Mouse (Mus musculus) embryonic facial prominence, embryonic 15.5 days (tissue): Measurements from ENCODE around the gene Gm10944. TPM values are rescaled to one million over a fixed set of nuclear protein-coding genes. Genes with fewer than 3 reads are reported as not detected.

ENCODE experiments used
- ATAC-seq: fragments of 200-750 bp; cut with Nextera tagmentation; 2 replicates; pipeline ENCODE4 v1.8.0; 2017; ENCODE audit warnings: low read depth, moderate TSS enrichment; ENCODE audit not compliant: insufficient number of reproducible peaks, low FRiP score, low TSS enrichment
- H3K27ac ChIP-seq: fragments of 300-500 bp; sonication (generic); replicated peaks from 2 replicates; pipeline ENCODE4 v1.5.1; 2015; ENCODE audit warnings: mild to moderate bottlenecking, inconsistent platforms
- H3K27me3 ChIP-seq: fragments of 300-500 bp; sonication (generic); 2 replicates; pipeline ENCODE4 v1.6.1; 2015; ENCODE audit warnings: inconsistent platforms
- H3K36me3 ChIP-seq: fragments of 300-500 bp; sonication (generic); 2 replicates; pipeline ENCODE4 v1.6.1; 2015; ENCODE audit warnings: mild to moderate bottlenecking, inconsistent platforms
- H3K4me1 ChIP-seq: fragments of 300-500 bp; sonication (generic); 2 replicates; pipeline ENCODE4 v1.6.1; 2015; ENCODE audit warnings: inconsistent platforms
- H3K4me2 ChIP-seq: fragments of 300-500 bp; sonication (generic); replicated peaks from 2 replicates; pipeline ENCODE4 v1.6.1; 2015; ENCODE audit warnings: mild to moderate bottlenecking, inconsistent platforms
- H3K4me3 ChIP-seq: fragments of 300-500 bp; sonication (generic); replicated peaks from 2 replicates; pipeline ENCODE4 v1.5.1; 2015; ENCODE audit warnings: mild to moderate bottlenecking, inconsistent platforms
- H3K9ac ChIP-seq: fragments of 300-500 bp; sonication (generic); 2 replicates; pipeline ENCODE4 v1.6.1; 2015; ENCODE audit warnings: inconsistent platforms
- H3K9me3 ChIP-seq: fragments of 300-500 bp; sonication (generic); replicated peaks from 2 replicates; pipeline ENCODE4 v1.6.1; 2016; ENCODE audit warnings: inconsistent platforms
- WGBS: fragments of 180-500 bp; shearing (Covaris S2); methylation state at CpG from one replicate; pipeline ENCODE4 v1.1.7; 2015; 5-methylcytosine and 5-hydroxymethylcytosine counted together
- polyA plus RNA-seq: library from polyadenylated mRNA; unstranded; fragments of >200 nt; fragmentation: Nextera tagmentation; extraction: Ambion mirVana; gene quantifications from 2 replicates; pipeline ENCODE4 v1.2.1, GENCODE M21; 2015

Gene Gm10944
- not detected in 2 replicates for polyA plus RNA-seq

DNA sequence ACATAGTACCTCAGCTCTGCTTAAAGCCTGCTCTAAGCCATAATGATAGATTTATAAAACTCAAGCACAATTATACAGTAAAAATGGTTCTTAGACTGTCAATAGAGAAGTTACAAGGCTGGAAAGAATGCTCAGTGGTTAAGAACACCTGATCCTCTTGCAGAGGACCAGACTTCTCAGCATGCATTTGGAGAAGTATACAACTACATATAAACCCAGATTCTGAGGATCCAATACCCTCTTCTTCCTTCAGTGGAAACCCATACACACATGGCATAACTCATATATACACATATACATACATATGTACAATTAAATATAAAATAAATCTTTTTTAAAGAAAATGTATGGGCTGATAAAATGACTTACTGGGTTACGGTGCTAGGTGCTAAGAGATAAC lies at the start of gene Gm10944:
TSS of gene Gm10944 (plus strand) at position 301 of the 400 bp plus-strand sequence.
- no peak within 1 kb of the TSS for H3K9ac ChIP-seq
- H3K4me2 ChIP-seq, result no peak within 1 kb of the TSS
- 95% methylated on average over 1 of the region's 1 CpGs for WGBS
- H3K27me3 ChIP-seq, result no peaks in the 10 kb centered on the region
- H3K27ac ChIP-seq, result no peak within 1 kb of the TSS
- no peaks in the 10 kb centered on the region for H3K36me3 ChIP-seq
- ATAC-seq, result no peak
- H3K4me1 ChIP-seq, result no peaks in the 10 kb centered on the region
- no peaks in the 10 kb centered on the region for H3K9me3 ChIP-seq
- H3K4me3 ChIP-seq, result no peak within 1 kb of the TSS

DNA sequence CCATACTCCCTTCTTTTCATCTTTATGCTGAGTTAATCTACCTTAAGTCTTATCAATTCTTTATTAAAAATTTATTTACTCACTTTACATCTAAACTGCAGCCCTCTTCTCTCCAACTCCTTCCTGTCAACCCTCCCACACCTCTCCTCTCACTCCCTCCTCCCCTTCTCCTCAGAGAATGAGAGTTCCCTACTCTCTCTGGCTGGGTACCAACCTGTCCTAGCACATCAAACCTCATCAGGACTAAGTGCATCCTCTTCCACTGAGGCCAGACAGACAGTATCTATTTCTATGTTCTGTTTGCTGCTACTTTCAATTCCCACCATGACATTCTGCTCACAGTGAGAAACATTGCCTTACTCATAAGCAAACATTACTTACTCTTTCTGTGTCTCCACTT lies 25.2 kb upstream of the Gm10944 start:
- H3K4me2 ChIP-seq, result no peak overlapping the region
- H3K27ac ChIP-seq, result no peak overlapping the region
- no peak for ATAC-seq
- H3K9ac ChIP-seq, result no peak overlapping the region
- H3K9me3 ChIP-seq, result no peaks in the 10 kb centered on the region
- H3K36me3 ChIP-seq, result no peaks in the 10 kb centered on the region
- no peaks in the 10 kb centered on the region for H3K27me3 ChIP-seq
- no peaks in the 10 kb centered on the region for H3K4me1 ChIP-seq
- H3K4me3 ChIP-seq, result no peak overlapping the region

DNA sequence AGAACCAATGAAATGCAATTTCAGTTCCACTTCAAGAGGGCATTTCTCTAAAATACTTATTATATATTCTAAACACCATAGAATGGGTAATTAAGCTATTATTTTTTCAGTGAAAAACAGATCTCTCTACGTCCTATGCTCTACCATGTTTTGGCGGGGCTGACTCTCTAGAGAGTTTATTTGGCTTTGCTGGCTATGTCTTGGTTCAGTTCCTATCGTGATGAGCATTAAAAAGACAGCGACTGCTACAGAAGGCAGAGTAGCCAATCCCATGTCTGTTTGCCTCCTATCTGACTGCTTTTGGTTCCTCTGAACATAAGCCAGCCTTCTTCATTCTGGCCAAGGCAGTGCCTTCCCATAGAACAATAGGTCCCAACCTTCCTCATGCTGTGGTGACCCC lies 24.5 kb upstream of the Gm10944 start:
- no peak overlapping the region for H3K4me2 ChIP-seq
- no peak overlapping the region for H3K9ac ChIP-seq
- H3K4me3 ChIP-seq, result no peak overlapping the region
- H3K36me3 ChIP-seq, result no peaks in the 10 kb centered on the region
- no peak for ATAC-seq
- no peak overlapping the region for H3K27ac ChIP-seq
- H3K4me1 ChIP-seq, result no peaks in the 10 kb centered on the region
- no peaks in the 10 kb centered on the region for H3K9me3 ChIP-seq
- H3K27me3 ChIP-seq, result no peaks in the 10 kb centered on the region
- WGBS, result 74% methylated on average over 4 of the region's 4 CpGs

DNA sequence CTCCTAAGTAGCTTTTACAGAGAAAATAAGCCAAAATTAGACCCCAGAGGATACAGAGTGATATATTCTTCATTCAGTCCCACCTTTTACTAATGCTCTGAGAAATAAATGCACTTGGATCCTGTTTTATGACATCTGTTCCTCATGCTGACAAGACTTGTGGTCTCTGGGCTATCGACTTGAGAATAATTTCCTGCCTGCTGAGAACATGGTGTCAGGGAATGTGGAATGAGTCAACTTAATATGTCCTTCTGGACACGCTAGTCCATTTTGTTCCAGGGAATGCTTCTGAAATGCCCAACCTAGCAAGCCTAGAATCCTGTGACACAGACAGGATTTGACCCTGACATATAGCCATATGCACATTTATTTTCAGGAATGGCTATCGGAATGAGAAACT lies 22.0 kb upstream of the Gm10944 start:
- H3K4me1 ChIP-seq, result no peaks in the 10 kb centered on the region
- 78% methylated on average over 3 of the region's 3 CpGs for WGBS
- no peaks in the 10 kb centered on the region for H3K9me3 ChIP-seq
- no peak for ATAC-seq
- no peak overlapping the region for H3K9ac ChIP-seq
- H3K4me3 ChIP-seq, result no peak overlapping the region
- no peak overlapping the region for H3K27ac ChIP-seq
- H3K36me3 ChIP-seq, result no peaks in the 10 kb centered on the region
- no peaks in the 10 kb centered on the region for H3K27me3 ChIP-seq
- H3K4me2 ChIP-seq, result no peak overlapping the region

DNA sequence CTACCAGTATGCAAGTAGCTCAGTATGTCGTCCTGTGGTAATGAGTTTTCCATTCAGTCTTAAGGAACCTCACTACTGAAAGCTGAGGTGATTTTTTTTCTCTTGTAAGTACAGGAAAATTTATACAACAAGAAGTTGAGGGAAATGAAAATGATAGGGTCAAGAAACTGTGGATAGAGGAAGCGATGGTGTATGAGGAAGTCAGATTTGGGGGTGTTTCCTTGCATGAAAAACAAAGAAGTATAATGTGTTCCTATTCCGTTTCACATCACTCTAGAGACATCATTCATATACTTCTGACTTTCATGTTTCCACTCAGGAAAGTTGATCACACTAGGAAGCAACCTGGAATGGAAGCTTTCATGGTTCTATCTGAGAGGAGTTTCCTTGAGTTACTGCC lies 21.2 kb upstream of the Gm10944 start:
- H3K27me3 ChIP-seq, result no peaks in the 10 kb centered on the region
- H3K4me2 ChIP-seq, result no peak overlapping the region
- H3K36me3 ChIP-seq, result no peaks in the 10 kb centered on the region
- H3K9me3 ChIP-seq, result no peaks in the 10 kb centered on the region
- H3K4me1 ChIP-seq, result no peaks in the 10 kb centered on the region
- ATAC-seq, result no peak
- H3K4me3 ChIP-seq, result no peak overlapping the region
- H3K9ac ChIP-seq, result no peak overlapping the region
- no peak overlapping the region for H3K27ac ChIP-seq
- WGBS, result 67% methylated on average over 3 of the region's 3 CpGs

DNA sequence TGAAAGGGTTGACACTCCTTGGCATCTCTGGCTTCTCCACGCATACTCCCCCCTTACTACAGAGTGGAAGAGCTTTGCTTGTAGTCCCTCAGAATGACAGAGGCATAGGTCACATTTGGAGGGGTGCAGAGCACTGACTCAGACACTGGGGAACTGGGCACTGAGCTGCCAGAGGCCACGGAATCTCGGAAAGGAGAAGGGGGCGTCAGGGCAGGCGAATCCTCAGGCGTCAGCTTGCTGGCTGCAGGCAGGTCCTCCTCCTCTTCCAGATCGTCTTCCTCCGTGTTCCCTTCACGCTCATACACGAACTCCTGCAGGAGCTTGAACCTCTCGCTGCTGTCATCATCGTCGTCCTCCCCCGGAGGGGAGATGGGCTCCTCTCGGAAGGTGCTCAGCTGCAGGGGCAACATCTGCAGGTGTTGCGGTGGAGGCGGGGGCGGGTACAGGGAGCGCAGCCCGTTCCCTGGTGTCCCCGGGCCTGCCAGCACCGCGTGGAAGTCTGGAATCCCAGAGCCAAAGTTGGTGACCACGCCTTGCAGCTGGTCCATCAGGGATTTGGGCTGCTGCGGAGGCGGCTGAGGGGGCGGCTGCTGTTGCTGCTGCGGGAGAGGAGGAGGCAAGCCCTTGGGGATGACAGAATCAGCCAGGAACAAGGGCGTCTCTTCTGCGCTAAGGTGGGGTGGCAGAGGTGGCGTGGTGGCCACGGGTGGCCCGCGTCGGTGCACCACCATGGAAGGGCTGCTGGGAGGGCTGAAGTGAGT lies 7.9 kb downstream of the Gm10944 start:
- Histone ChIP-seq H3K27ac (no peak overlapping the region), H3K4me3 (peak overlapping the region; percentile 38), H3K9me3 (no peaks in the 10 kb centered on the region), H3K9ac (peak overlapping the region; percentile 4; the same call in 1 of the 2 replicates), H3K36me3 (no peaks in the 10 kb centered on the region), H3K4me1 (0 out of 2 replicates have a peak, but pooled peaks cover 12% of the 10 kb centered on the region), H3K27me3 (no peaks in the 10 kb centered on the region), H3K4me2 (peak overlapping the region; percentile 80)
- ATAC-seq, result peak; percentile 51; the same call in 1 of the 2 replicates
- 3% methylated on average over 35 of the region's 35 CpGs for WGBS

DNA sequence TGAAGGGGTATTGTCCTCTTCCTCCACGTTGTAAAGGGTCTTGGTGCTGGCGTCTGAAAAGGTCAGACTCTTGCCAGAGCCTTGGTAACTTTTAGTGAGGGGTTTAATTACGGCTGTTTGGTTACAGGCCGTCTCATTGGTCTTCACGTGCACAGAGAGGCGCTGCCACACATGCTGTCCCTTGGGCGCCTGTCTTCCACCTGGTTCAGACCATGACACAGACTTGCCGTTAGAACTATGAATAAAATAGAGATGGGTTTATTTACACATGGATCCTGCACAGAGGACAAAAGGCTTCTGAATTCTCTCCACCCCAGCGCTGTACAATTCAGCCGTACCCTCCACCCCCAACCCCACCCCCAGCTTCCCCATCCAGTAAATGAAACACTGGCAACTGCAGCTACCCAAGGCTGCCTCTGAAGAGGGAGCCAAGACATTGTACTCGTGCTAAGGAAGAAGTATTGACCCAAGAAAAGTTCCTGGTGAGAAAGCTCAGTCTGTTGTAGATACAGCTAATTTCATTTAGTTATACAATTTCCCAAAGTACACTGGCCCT lies 8.6 kb downstream of the Gm10944 start:
- peak overlapping the region; percentile 80 for H3K4me2 ChIP-seq
- no peak for ATAC-seq
- no peak overlapping the region for H3K9ac ChIP-seq
- no peaks in the 10 kb centered on the region for H3K36me3 ChIP-seq
- no peaks in the 10 kb centered on the region for H3K27me3 ChIP-seq
- 0 out of 2 replicates have a peak, but pooled peaks cover 12% of the 10 kb centered on the region for H3K4me1 ChIP-seq
- no peak overlapping the region for H3K27ac ChIP-seq
- 15% methylated on average over 11 of the region's 11 CpGs for WGBS
- peak overlapping the region; percentile 38 for H3K4me3 ChIP-seq
- H3K9me3 ChIP-seq, result no peaks in the 10 kb centered on the region

DNA sequence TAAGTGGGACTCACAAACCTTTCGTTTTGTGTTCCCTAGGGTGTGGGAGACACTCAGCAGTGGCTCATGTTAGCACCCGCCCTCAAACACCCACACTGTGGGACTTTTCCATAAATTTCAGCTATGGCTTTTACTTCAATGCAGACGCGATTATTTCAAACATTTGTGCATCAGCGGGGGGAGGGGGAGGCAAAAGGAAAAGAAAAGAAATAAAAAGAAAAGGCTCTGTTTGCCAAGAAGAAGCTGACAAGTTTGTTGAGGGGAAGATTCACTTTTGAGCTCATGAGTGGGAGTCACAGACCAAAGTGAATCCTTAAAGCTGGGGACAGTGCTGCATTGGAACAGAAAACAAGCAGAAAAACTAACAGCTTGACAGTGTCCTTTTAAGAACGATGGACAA lies 16.3 kb downstream of the Gm10944 start:
- ATAC-seq, result no peak
- Histone ChIP-seq H3K9ac (no peak overlapping the region), H3K4me1 (no peaks in the 10 kb centered on the region), H3K36me3 (no peaks in the 10 kb centered on the region), H3K4me2 (no peak overlapping the region), H3K27ac (no peak overlapping the region), H3K4me3 (no peak overlapping the region), H3K27me3 (no peaks in the 10 kb centered on the region), H3K9me3 (no peaks in the 10 kb centered on the region)
- 59% methylated on average over 6 of the region's 6 CpGs for WGBS

DNA sequence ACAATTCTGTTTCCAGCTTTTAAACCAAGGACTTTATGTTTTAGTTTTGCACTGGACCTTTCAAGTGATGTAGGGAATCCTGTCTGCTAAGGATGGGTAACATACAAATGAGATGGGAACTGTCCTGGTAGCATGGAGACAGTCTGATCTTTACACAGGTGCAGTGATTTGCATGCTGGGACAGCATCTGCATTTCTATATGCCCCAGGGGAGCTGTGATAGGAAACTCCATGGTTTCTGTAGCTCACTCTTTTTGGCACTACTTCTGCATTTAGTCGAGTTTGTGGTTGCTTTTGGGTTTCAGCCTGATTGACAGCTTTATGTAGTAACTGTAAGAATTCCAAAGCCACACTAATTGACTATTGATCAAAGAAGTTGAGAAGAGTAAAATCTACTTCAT lies 19.8 kb downstream of the Gm10944 start:
- no peak overlapping the region for H3K4me3 ChIP-seq
- no peaks in the 10 kb centered on the region for H3K27me3 ChIP-seq
- WGBS, result 16% methylated on average over 1 of the region's 1 CpGs
- H3K27ac ChIP-seq, result no peak overlapping the region
- no peak overlapping the region for H3K4me2 ChIP-seq
- H3K4me1 ChIP-seq, result no peaks in the 10 kb centered on the region
- ATAC-seq, result no peak
- no peaks in the 10 kb centered on the region for H3K36me3 ChIP-seq
- H3K9ac ChIP-seq, result no peak overlapping the region
- H3K9me3 ChIP-seq, result no peaks in the 10 kb centered on the region

DNA sequence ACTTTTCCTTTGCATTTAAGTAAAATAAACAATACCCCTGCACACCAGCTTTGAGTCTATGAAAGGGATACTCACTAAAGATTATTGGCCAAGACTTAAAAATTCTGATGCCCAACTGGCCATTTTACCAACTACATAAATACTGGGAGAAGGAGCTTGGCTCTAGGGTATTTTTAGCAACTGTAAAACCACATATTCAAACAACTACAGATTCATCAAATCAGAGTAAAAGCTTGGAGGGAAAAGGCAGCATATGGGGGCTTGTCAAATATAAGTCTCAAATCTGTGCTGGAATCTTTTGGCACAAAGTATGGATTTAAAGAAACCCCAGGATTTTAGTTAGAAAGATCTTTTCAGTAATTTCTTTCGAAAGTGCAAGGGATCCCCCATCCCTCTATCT lies 20.2 kb downstream of the Gm10944 start:
- H3K27me3 ChIP-seq, result no peaks in the 10 kb centered on the region
- ATAC-seq, result no peak
- no peaks in the 10 kb centered on the region for H3K4me1 ChIP-seq
- no peaks in the 10 kb centered on the region for H3K36me3 ChIP-seq
- H3K4me3 ChIP-seq, result no peak overlapping the region
- H3K27ac ChIP-seq, result no peak overlapping the region
- no peaks in the 10 kb centered on the region for H3K9me3 ChIP-seq
- 72% methylated on average over 1 of the region's 1 CpGs for WGBS
- H3K4me2 ChIP-seq, result no peak overlapping the region
- no peak overlapping the region for H3K9ac ChIP-seq

DNA sequence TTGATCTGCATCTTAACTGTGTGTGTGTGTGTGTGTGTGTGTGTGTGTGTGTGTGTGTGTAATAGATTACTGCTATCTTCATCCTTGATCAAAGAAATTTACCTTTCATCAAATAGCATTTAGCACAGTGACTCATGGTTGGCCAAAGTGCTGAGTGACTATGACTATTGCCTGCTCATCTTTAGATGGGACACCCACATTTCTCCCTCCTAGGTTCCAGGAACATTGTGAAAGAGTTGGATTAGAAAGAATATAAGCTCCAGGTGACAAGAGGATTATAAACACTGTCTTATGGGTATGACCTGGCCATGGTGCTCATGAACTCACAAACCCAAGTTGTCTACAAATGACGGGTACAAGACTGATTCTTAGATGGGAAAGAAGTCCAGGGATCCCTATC lies 26.9 kb downstream of the Gm10944 start:
- H3K9ac ChIP-seq, result no peak overlapping the region

DNA sequence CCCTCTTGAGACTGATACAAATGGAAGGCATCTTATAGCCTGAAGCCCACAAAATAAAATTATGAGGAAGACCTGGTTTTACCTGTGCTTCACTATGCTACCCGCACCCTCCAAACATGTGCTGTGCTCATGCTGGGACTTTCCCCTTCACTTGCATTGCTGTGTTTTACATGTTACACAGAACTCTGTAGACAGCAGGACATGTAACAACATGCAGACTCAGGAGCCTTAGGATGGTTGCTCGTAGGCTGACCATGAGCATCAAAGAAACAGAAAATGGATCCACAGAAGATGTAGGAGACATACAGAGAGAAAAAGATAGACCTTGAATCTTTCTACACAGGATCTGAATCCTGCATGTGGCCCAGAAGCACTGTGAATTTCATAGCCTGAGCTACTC lies 29.2 kb downstream of the Gm10944 start:
- WGBS, result 72% methylated on average over 2 of the region's 2 CpGs

More for the DNA sequence above, 26.9 kb downstream of the Gm10944 start:
- no peak for ATAC-seq
- 76% methylated on average over 1 of the region's 1 CpGs for WGBS
- H3K4me1 ChIP-seq, result no peaks in the 10 kb centered on the region
- H3K27me3 ChIP-seq, result no peaks in the 10 kb centered on the region
- H3K27ac ChIP-seq, result no peak overlapping the region
- H3K4me3 ChIP-seq, result no peak overlapping the region
- H3K4me2 ChIP-seq, result no peak overlapping the region
- no peaks in the 10 kb centered on the region for H3K36me3 ChIP-seq
- no peaks in the 10 kb centered on the region for H3K9me3 ChIP-seq

More for the DNA sequence above, 29.2 kb downstream of the Gm10944 start:
- H3K36me3 ChIP-seq, result no peaks in the 10 kb centered on the region
- no peak for ATAC-seq
- no peak overlapping the region for H3K27ac ChIP-seq
- no peak overlapping the region for H3K4me2 ChIP-seq
- no peaks in the 10 kb centered on the region for H3K9me3 ChIP-seq
- no peak overlapping the region for H3K4me3 ChIP-seq
- no peaks in the 10 kb centered on the region for H3K27me3 ChIP-seq
- H3K4me1 ChIP-seq, result no peaks in the 10 kb centered on the region
- no peak overlapping the region for H3K9ac ChIP-seq
